Mouse (Mus musculus): Measurements from ENCODE around the gene Tmed5. TPM values are rescaled to one million over a fixed set of nuclear protein-coding genes. Genes with fewer than 3 reads are reported as not detected.
"Not testable (repeated sequence)": the region's sequence is repeated elsewhere in the genome, so short reads cannot be mapped to it uniquely, and the experiment has no call there.

Tmed5 gene
- 97.4 and 121 TPM in 2 replicates for total RNA-seq (2015)
- total RNA-seq (2017) = 91.9 and 98.3 TPM in 2 replicates

DNA sequence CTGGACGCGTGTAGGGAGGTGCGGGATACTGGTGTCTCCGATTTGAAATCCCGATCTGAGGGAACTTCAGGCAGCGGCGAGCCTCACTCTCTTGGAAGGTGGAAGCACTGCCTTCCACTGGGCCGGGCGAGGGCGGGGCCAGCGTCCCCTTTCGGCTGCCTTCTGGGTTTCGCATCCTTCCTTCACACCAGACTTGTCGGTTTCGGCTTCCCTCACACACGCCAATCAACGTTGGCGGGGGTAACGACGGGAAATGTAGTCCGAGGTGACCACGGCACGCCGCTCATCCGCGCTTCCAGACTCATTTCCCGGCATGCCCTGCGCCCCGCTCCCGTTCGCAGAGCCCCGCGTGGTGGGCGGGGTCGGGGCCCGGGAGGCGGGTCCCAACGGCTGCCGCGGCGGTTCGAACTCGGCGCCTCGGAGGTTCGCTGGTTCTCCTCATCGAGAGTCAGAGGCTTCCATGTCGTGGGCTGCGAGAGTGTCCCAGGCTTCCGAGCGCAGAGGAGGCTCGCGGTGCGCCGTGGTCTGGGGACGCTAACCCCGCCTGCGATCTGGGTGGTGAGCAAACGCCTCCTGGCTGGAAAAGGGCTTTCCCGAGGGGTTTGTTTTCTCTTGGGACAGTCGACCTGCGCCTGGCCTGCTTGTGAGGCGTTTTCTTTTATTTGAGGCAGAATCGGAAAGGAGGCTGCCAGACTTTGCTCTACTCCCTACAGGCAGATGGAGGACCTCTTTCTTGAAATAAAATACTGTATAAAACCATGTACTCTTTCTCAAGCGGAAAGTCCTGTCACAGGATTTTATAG, at the start of gene Tmed5, which contains the start of gene Ccdc18:
Gene Tmed5, minus strand, starts transcription at position 180 of the 803 bp plus-strand sequence.
Gene Ccdc18, plus strand, starts transcription at position 435 of the 803 bp plus-strand sequence.
- ATAC-seq (replicated peaks; ENCODE audit: poor library complexity) = peak; percentile 92

DNA sequence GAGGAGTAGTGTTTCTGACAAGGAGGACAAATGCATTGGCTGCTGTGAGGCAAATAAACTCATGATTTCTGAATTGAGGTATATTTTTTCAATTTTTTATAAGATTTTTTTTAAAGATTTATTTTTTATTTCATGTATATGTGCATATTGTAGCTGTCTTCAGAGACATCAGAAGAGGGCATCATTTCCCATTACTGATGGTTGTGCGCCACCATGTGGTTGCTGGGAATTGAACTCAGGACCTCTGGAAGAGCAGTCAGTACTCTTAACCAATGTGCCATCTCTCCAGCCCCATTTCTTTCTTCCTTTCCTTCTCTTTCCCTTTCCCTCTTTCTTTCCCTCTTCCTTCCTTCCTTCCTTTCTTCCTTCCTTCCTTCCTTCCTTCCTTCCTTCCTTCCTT, 31.3 kb upstream of the Tmed5 start:
- ATAC-seq (replicated peaks; ENCODE audit: poor library complexity) = no peak

DNA sequence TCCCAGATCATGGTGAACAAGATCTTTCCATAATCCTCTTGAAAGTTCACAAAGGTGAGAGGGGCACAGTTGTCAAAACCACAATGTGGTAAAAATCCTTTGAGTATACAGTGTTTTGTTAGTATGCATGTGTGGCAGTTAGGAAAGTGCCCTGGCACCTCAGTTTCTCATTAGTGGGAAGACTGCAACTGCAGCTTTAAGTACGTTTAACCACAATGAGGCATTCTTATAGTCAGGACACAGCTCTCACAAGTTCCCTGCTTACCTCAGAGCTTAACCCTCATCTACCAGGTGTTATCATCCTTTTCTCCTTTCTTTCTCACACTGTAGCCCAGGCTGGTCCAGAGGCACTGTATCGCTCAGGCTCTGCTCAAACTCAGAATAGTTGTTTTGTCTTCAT, 28.4 kb upstream of the Tmed5 start:
- ATAC-seq (replicated peaks; ENCODE audit: poor library complexity) = no peak

DNA sequence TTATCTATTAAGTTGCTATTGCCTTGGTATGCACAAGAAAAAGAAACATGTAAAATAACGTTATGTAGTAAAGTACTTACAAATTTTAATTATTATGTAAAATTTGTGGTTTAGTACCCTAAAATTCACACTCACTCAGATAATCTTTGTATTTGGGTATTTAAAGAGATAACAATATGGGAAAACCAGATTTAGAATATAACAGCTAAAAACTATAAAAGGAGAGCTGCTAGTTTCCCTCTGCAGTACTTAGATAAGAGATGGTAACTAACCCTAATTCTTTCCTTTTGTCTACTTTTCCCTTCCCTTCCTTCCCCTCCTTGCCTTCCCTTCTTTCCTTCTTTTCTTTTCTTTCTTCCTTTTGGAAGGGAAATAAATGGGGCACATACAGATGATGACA, 20.2 kb upstream of the Tmed5 start:
- no peak for ATAC-seq (replicated peaks; ENCODE audit: poor library complexity)

DNA sequence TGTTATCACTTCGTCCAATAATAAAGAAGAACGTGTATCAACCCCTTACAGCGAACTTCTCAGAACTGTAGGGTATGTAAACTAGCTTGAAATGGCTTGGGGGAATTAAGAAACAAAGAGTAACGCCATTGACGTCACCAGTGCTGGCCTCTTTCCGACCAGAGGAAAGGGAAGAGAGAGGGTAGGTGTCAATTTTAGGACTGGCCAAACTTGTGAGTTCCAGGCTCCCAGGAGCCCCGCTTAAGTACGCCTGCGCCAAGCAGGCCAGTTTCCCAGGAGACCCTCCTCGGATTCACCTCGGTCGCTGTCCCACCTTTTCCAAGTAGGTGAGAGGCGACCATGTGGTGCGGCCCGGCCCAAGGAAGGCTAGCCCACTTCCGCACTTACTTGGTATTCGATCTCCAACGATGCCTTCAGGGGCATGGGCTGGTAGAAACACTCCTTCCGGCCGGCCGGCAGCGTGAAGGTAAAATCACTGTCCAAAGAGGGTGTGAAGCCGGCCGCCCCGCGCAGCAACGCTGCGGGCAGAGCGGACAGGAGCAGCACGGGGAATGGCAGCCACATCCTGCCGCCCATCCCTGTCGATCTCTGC, 475 bp downstream of the Tmed5 start:
- peak; percentile 60 for ATAC-seq (replicated peaks; ENCODE audit: poor library complexity)

DNA sequence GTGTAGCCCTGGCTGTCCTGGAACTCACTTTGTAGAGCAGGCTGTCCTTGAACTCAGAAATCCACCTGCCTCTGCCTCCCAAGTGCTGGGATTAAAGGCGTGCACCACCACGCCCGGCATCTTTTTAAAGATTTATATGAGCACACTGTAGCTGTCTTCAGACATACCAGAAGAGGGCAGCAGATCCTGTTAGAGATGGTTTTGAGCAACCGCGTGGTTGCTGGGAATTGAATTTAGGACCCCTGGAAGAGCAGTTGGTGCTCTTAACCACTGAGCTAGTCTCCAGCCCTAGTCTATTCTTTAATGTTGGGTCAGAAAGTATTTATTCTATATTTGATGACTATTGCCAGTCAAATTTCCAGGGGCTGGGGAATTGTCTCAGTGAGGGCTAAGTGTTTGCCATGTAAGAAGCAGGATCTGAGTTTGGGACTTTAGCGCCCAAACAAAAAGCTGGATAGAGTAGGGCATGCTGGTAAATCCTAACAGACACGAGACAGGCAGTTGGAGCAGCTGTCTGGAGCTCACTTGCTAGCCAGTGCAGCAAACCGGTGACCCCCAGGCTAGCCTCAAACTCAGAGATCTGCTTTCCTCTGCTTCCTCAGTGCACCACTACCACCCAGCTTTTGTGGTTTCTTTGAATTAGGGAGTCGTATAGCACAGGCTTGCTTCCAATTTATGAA, 12.1 kb downstream of the Tmed5 start:
- no peak for ATAC-seq (replicated peaks; ENCODE audit: poor library complexity)

DNA sequence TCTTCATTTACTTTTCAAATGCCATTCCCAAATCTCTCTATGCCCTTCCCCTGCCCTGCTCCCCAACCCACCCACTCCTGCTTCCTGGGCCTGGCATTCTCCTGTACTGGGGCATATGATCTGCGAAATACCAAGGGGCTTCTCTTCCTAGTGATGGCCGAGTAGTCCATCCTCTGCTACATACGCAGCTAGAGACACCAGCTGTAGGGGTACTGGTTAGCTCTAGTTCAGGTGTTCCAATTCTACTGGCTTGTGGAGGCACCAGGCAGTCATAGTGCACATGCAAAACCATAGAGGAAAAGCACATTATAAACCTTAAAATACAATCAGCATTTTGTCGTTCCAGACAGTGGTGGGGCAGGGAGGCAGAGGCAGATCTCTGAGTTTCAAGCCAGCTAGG, 14.7 kb downstream of the Tmed5 start:
- ATAC-seq (replicated peaks; ENCODE audit: poor library complexity) = no peak

DNA sequence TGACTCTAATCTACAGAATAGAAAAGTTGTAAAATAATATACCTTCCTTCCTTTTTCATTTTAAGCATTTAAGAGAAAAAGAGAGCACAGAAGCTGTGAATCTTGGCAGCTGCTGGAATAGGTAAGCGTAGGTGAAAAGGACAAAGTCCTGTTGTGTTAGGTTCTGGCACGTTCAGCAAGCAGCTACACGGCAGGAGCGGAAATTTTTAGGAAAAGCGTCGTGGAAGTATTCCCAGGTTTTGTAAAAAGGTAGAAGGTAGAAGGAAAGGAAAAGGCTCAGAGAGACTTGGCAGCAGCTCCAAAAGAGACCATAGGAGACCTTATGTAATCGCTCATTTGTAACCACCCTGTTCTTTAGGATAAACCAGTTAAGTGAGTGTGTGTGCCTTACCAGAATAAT, 23.1 kb downstream of the Tmed5 start:
- no peak for ATAC-seq (replicated peaks; ENCODE audit: poor library complexity)

DNA sequence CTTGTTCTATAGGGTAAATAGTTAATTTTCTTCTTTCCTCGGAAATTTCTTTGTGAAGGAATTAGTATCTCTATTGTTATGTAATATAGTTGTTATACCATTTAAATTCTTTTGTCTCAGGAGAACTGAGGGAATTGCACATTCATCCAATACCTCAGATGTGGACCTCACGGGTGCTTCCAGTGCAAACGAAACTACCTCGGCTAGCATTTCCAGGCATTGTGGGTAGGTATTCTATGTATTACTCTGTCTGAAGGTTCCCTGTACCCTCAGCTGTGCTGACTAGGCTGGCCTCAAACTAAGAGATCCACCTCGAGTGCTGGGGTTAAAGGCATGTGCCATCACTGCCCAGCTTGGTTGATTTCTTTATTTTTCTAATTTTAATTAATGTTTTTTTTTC, 28.1 kb downstream of the Tmed5 start:
- no peak for ATAC-seq (replicated peaks; ENCODE audit: poor library complexity)

DNA sequence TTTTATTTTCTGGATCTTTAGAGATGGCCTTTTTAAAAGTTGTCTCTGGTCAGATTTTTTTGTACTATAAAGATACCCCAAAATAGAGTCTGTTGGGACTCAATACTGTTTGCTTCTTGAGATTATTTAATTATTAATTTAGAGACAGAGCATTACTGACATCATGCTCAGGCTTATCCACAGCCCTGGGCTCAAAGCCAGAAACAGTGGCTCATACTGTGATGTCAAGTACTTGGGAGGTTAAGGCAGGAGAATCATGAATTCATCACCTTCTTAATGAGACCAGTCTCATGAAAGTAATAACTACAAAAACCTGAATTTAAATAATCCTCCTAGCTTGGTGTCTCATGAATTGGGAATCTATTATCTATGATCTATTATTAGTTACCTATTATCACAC, 32.2 kb downstream of the Tmed5 start:
- no peak for ATAC-seq (replicated peaks; ENCODE audit: poor library complexity)

DNA sequence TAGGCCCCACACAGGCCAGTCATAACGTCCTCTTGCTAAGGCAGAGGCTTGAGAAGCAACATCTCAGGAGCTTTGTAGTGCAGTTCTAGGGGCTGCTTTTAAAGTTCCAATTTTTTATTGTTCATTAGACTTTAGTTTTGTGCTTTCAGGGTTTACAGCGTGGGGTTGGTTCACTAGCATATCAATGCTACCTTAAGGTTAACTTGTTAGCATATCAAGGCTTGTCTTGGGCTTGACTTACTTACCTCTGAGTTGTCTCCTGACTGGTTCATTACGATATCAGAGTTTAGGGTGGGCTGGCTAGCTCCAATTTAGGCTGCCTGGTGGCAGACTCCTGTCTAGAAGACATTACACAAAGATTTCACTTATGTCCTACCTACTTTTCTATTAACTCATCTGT, 34.7 kb downstream of the Tmed5 start:
- ATAC-seq (replicated peaks; ENCODE audit: poor library complexity) = no peak

DNA sequence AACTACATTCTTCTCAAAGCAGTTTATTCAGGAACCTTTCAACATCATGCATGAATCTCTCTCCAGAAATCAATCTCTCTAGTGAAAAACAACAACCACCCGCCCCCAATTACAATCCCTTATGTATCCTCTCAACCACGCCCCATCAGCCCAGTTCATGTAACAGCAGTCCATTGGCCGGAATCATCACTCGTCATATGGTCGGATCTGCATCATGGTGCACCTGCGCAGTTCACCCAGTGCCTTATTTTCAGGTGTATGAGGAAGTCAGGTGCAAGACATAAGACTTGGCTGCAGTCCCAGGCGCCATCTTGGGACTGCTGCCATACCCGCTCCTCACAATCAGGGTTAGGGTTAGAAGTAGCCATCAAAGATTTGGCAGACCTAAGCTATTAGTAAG, 39.7 kb downstream of the Tmed5 start:
- not testable (repeated sequence) for ATAC-seq (replicated peaks; ENCODE audit: poor library complexity)

DNA sequence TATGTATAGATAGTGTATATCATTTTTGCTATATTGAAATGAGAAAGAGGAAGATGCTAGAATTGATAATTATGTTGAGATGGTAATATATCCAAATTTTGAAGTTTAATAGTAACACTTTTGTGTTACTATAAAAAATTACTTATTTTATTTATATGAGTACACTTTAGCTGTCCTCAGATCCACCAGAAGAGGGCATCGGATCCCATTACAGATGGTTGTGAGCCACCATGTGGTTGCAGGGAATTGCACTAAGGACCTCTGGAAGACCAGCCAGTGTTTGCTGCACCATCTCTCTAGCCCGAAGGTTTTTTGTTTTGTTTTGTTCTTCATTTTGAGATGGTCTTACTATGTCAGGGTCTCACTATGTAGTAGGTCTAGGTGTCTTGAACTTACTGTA, 47.0 kb downstream of the Tmed5 start:
- 0 out of 2 replicates have a peak, but pooled peaks have one; percentile 9 for ATAC-seq (replicated peaks; ENCODE audit: poor library complexity)

DNA sequence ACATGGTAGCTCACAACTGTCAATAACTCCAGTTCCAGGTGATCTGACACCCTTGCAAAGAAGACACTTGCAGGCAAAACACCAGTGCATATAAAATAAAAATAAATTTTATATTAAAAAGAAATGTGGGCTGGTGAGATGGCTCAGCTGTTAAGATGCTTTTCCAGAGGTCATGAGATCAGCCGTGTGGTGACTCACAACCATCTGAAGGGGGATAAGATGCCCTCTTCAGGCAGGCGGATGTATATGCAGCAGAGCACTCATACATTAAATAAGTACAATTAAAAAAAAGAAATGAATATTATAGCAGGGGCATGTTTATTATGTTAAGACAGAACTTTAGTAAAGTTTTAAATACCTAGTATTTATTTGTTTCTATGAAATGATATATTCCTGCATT, 50.0 kb downstream of the Tmed5 start:
- peak; percentile 81 for ATAC-seq (replicated peaks; ENCODE audit: poor library complexity)

DNA sequence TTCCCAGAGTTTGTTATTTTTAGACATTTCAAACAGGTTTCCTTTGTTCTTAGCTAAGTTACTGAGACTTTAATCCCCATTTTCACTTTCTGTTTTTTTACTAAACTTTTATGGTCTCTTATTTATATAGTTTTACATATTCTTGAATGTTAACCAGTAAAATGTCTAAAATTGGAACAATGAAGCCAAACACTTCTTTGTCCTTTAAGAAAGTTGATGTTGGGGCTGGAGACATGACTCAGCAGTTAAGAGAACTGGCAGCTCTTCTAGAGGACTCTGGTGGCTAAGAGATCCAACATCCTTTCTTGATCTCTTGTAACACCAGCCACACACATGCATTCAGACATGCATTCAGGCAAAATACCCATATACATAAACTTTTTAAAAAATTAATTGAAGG, 52.8 kb downstream of the Tmed5 start:
- peak; percentile 64 for ATAC-seq (replicated peaks; ENCODE audit: poor library complexity)

DNA sequence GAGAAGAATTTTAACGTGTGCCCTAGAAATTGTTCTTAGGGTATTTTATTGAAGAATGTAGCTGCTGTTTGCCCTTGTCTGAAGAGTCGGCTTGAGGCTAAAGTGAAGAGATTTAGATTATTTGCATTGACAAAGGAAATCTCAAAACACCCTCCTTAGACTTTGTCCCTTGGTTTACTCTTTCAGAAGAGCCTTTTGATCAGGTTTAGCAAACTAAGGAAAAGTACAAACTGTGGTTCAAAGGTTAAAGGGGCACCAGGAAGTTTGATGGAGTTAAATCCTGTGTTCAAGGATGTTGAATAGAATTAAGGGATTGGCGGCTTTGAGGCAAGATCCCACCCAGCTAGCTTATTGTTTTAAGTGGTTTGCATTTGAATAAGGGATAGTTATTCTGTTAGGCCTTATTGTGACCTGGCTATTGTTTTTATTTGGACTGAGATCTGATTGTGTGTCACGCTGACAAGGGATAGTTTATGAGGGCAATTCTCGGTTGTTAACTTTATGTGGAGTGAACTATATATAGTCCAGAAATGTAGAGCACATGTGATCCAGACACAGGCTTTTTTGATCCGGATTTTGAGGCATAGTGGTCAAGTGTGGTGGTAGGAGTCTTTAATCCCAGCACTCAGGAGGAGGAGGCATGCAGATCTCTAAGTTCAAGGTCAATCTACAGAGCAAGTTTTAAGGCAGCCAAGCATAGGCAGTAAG, 55.4 kb downstream of the Tmed5 start:
- ATAC-seq (replicated peaks; ENCODE audit: poor library complexity) = no peak

DNA sequence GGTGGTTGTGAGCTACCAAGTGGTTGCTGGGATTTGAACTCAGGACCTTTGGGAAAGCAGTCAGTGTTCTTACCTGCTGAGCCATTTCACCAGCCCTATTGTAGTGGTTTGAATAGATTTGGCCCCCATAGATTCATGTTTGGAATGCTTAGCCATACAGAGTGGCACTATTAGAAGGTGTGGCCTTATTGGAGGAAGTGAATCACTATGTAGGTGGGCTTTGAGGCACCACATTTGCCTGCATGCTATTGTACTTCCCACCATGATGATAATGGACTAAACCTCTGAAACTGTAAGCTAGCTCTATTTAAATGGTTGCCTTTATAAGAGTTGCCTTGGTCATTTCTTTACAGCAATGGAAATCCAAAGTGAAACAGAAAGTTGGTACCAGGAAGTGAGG, 56.2 kb downstream of the Tmed5 start:
- no peak for ATAC-seq (replicated peaks; ENCODE audit: poor library complexity)

DNA sequence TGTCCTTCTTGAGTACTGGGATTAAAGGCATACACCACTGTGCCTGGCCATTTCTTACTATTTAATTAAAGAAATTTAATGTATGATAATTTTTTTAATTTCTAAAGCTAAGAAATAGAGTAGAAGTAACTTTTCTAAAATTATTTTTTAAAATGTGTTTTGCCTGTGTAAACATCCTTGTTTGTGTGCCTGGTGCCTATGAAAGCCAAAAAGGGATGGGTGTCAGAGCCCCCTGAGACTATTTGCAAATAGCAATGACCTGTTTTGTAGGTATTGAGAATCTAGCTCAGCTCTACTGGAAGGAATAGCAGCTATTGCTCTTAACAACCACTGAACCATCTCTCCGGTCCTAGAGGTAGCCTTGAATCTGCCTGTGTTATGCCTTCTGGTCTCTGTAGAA, 60.1 kb downstream of the Tmed5 start:
- no peak for ATAC-seq (replicated peaks; ENCODE audit: poor library complexity)

DNA sequence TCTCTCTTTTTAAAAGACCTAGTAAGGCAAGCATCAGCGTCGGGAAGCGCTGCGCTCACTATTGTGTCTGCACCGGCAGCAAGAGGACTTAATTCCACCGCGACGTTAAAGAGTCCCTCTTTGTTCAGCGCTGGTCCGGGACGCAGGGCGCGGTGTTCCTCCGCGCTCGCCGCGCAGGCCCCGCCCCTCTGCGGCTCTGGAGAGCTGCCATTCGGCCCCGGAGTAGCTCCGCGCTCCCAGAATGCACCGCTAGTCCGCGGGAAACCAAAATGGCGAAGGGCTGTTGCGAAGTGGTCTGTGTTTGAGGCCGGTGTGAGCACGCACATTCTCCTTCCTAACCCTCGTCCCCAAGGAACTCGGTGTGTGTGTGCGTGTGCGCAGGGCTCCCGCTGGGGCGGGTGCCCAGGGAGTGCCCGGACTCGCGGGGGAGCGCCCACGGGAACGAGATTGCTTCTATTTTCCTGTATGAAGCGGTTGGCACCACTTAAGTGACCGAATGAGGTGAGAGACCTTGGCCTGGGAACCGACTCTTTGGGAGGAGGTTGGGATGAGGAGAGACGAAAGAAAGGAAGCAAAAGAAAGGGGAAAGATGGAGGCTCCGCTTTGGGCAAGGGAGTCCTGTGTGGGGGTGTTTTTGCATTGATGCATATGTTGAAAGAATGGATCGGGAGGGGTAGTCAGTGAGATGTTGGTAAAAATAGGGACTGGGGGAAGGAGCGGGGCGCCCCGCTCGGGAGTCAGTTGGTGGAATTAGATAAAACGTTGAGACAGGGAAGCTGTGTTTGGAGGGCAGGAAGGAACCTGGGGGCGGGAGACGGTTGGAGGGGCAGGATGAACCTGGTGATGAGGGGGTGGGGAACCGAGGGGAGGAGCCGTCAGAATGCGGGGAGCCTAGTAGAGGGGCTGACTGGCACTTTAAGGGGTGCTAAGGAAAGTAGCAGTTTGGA, 66.7 kb downstream of the Tmed5 start, which contains the start of gene Mtf2:
Gene Mtf2, plus strand, starts transcription at position 210 of the 947 bp plus-strand sequence.
- ATAC-seq (replicated peaks; ENCODE audit: poor library complexity) = peak; percentile 96

DNA sequence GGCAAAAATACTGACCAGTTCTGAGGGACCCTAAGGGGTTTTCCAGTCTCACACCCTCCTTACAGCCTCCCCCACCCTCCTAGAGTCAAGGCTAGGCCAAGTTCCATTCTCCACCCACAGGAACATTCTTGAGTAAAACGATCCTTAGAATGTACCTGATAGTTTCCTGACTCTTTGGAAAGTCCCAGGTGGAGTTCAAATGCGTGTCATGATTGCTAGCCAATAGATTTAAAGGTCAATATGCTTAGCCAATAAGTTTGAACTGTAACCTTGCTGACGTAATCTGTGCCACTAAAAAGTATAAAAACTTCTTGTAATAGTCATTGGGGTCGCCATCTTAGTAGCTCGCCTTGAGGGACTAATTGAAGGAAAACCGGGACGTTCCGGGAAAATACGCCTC, 72.0 kb downstream of the Tmed5 start:
- ATAC-seq (replicated peaks; ENCODE audit: poor library complexity) = no peak
